Mouse (Mus musculus): Measurements from ENCODE around the gene Osbpl3. TPM values are rescaled to one million over a fixed set of nuclear protein-coding genes. Genes with fewer than 3 reads are reported as not detected.

Osbpl3 gene
- total and polyA plus RNA-seq, 3 experiments = 0.16 TPM; not detected in 2

GRCm38 (mm10) chr6:50490519-50490918, 34.5 kb upstream of the Osbpl3 start:
- H3K9me3 ChIP-seq (replicated peaks) = no peaks in the 10 kb centered on the region
- no peak overlapping the region for H3K4me3 ChIP-seq (ENCODE audit: low read depth, low read length)
- DNase-seq (ENCODE audit: low spot score) (no peak), ATAC-seq (ENCODE audit: extremely low read depth, insufficient number of reproducible peaks, low FRiP score, poor library complexity, severe bottlenecking) (no peak)
- peaks cover 21% of the 10 kb centered on the region for H3K27me3 ChIP-seq (ENCODE audit: insufficient read depth, low read length)
- no peaks in the 10 kb centered on the region for H3K36me3 ChIP-seq (replicated peaks)
- TF ChIP-seq POLR2AphosphoS5 (IDR thresholded peaks at IDR 0.05; ENCODE audit: insufficient replicate concordance, low read depth, low read length) (no peak), GATA1 (IDR thresholded peaks at IDR 0.05; ENCODE audit: borderline replicate concordance, low read length) (no peak), GATA2 (IDR thresholded peaks at IDR 0.05; ENCODE audit: borderline replicate concordance, low read depth, low read length) (no peak), TAL1 (conservative IDR thresholded peaks at IDR 0.05; ENCODE audit: low read depth, low read length) (no peak), CTCF (IDR thresholded peaks at IDR 0.05; ENCODE audit: low read depth, low read length) (no peak)
- H3K4me1 ChIP-seq (ENCODE audit: insufficient read depth, low read depth, low read length) = no peaks in the 10 kb centered on the region

GRCm38 (mm10) chr6:50489380-50489779, 33.4 kb upstream of the Osbpl3 start:
- TF ChIP-seq GATA2 (IDR thresholded peaks at IDR 0.05; ENCODE audit: borderline replicate concordance, low read depth, low read length) (no peak), CTCF (IDR thresholded peaks at IDR 0.05; ENCODE audit: low read depth, low read length) (no peak), TAL1 (conservative IDR thresholded peaks at IDR 0.05; ENCODE audit: low read depth, low read length) (no peak), POLR2AphosphoS5 (IDR thresholded peaks at IDR 0.05; ENCODE audit: insufficient replicate concordance, low read depth, low read length) (no peak), GATA1 (IDR thresholded peaks at IDR 0.05; ENCODE audit: borderline replicate concordance, low read length) (no peak)
- DNase-seq (ENCODE audit: low spot score) (no peak), ATAC-seq (ENCODE audit: extremely low read depth, insufficient number of reproducible peaks, low FRiP score, poor library complexity, severe bottlenecking) (no peak)
- H3K4me3 ChIP-seq (ENCODE audit: low read depth, low read length) = no peak overlapping the region
- H3K36me3 ChIP-seq (replicated peaks) = no peaks in the 10 kb centered on the region
- no peaks in the 10 kb centered on the region for H3K4me1 ChIP-seq (ENCODE audit: insufficient read depth, low read depth, low read length)
- H3K27me3 ChIP-seq (ENCODE audit: insufficient read depth, low read length) = peaks cover 26% of the 10 kb centered on the region
- no peaks in the 10 kb centered on the region for H3K9me3 ChIP-seq (replicated peaks)

GRCm38 (mm10) chr6:50486035-50486902, 30.3 kb upstream of the Osbpl3 start:
- no peaks in the 10 kb centered on the region for H3K36me3 ChIP-seq (replicated peaks)
- H3K27me3 ChIP-seq (ENCODE audit: insufficient read depth, low read length) = peaks cover 29% of the 10 kb centered on the region
- ATAC-seq (ENCODE audit: extremely low read depth, insufficient number of reproducible peaks, low FRiP score, poor library complexity, severe bottlenecking) (no peak), DNase-seq (ENCODE audit: low spot score) (no peak)
- H3K4me1 ChIP-seq (ENCODE audit: insufficient read depth, low read depth, low read length) = no peaks in the 10 kb centered on the region
- no peak overlapping the region for H3K4me3 ChIP-seq (ENCODE audit: low read depth, low read length)
- TF ChIP-seq GATA1 (IDR thresholded peaks at IDR 0.05; ENCODE audit: borderline replicate concordance, low read length) (no peak), CTCF (IDR thresholded peaks at IDR 0.05; ENCODE audit: low read depth, low read length) (no peak), GATA2 (IDR thresholded peaks at IDR 0.05; ENCODE audit: borderline replicate concordance, low read depth, low read length) (no peak), TAL1 (conservative IDR thresholded peaks at IDR 0.05; ENCODE audit: low read depth, low read length) (no peak), POLR2AphosphoS5 (IDR thresholded peaks at IDR 0.05; ENCODE audit: insufficient replicate concordance, low read depth, low read length) (no peak)
- H3K9me3 ChIP-seq (replicated peaks) = no peaks in the 10 kb centered on the region

GRCm38 (mm10) chr6:50483426-50483825, 27.4 kb upstream of the Osbpl3 start:
- no peaks in the 10 kb centered on the region for H3K4me1 ChIP-seq (ENCODE audit: insufficient read depth, low read depth, low read length)
- H3K4me3 ChIP-seq (ENCODE audit: low read depth, low read length) = no peak overlapping the region
- no peak for ATAC-seq (ENCODE audit: extremely low read depth, insufficient number of reproducible peaks, low FRiP score, poor library complexity, severe bottlenecking)
- no peak for TF ChIP-seq GATA2 (IDR thresholded peaks at IDR 0.05; ENCODE audit: borderline replicate concordance, low read depth, low read length)
- TF ChIP-seq POLR2AphosphoS5 (IDR thresholded peaks at IDR 0.05; ENCODE audit: insufficient replicate concordance, low read depth, low read length) = no peak
- TF ChIP-seq CTCF (IDR thresholded peaks at IDR 0.05; ENCODE audit: low read depth, low read length) = no peak
- no peak for TF ChIP-seq GATA1 (IDR thresholded peaks at IDR 0.05; ENCODE audit: borderline replicate concordance, low read length)
- TF ChIP-seq TAL1 (conservative IDR thresholded peaks at IDR 0.05; ENCODE audit: low read depth, low read length) = no peak
- no peaks in the 10 kb centered on the region for H3K36me3 ChIP-seq (replicated peaks)
- peaks cover 18% of the 10 kb centered on the region for H3K27me3 ChIP-seq (ENCODE audit: insufficient read depth, low read length)
- H3K9me3 ChIP-seq (replicated peaks) = no peaks in the 10 kb centered on the region
- no peak for DNase-seq (ENCODE audit: low spot score)

- no peak for ATAC-seq (ENCODE audit: extremely low read depth, insufficient number of reproducible peaks, low FRiP score, poor library complexity, severe bottlenecking)
- no peaks in the 10 kb centered on the region for H3K36me3 ChIP-seq (replicated peaks)
- DNase-seq (ENCODE audit: low spot score) = no peak
- peaks cover 11% of the 10 kb centered on the region for H3K27me3 ChIP-seq (ENCODE audit: insufficient read depth, low read length)
- no peaks in the 10 kb centered on the region for H3K9me3 ChIP-seq (replicated peaks)
- TF ChIP-seq GATA1 (IDR thresholded peaks at IDR 0.05; ENCODE audit: borderline replicate concordance, low read length) = no peak
- TF ChIP-seq GATA2 (IDR thresholded peaks at IDR 0.05; ENCODE audit: borderline replicate concordance, low read depth, low read length) = no peak
- TF ChIP-seq TAL1 (conservative IDR thresholded peaks at IDR 0.05; ENCODE audit: low read depth, low read length) = no peak
- TF ChIP-seq CTCF (IDR thresholded peaks at IDR 0.05; ENCODE audit: low read depth, low read length) = no peak
- TF ChIP-seq POLR2AphosphoS5 (IDR thresholded peaks at IDR 0.05; ENCODE audit: insufficient replicate concordance, low read depth, low read length) = no peak
- no peak overlapping the region for H3K4me3 ChIP-seq (ENCODE audit: low read depth, low read length)
- H3K4me1 ChIP-seq (ENCODE audit: insufficient read depth, low read depth, low read length) = no peaks in the 10 kb centered on the region
These were observed 25.5 kb upstream of the Osbpl3 start for GRCm38 (mm10) chr6:50481460-50481859.

- ATAC-seq (ENCODE audit: extremely low read depth, insufficient number of reproducible peaks, low FRiP score, poor library complexity, severe bottlenecking) (no peak), DNase-seq (ENCODE audit: low spot score) (no peak)
- no peaks in the 10 kb centered on the region for H3K9me3 ChIP-seq (replicated peaks)
- H3K36me3 ChIP-seq (replicated peaks) = no peaks in the 10 kb centered on the region
- H3K4me3 ChIP-seq (ENCODE audit: low read depth, low read length) = no peak overlapping the region
- TF ChIP-seq POLR2AphosphoS5 (IDR thresholded peaks at IDR 0.05; ENCODE audit: insufficient replicate concordance, low read depth, low read length) (no peak), TAL1 (conservative IDR thresholded peaks at IDR 0.05; ENCODE audit: low read depth, low read length) (no peak), CTCF (IDR thresholded peaks at IDR 0.05; ENCODE audit: low read depth, low read length) (no peak), GATA2 (IDR thresholded peaks at IDR 0.05; ENCODE audit: borderline replicate concordance, low read depth, low read length) (no peak), GATA1 (IDR thresholded peaks at IDR 0.05; ENCODE audit: borderline replicate concordance, low read length) (no peak)
- H3K27me3 ChIP-seq (ENCODE audit: insufficient read depth, low read length) = peaks cover 3% of the 10 kb centered on the region; the same call in 1 of the 2 replicates
- H3K4me1 ChIP-seq (ENCODE audit: insufficient read depth, low read depth, low read length) = no peaks in the 10 kb centered on the region
These were observed 10.4 kb upstream of the Osbpl3 start for GRCm38 (mm10) chr6:50466451-50466850.
